Mouse (Mus musculus) activated CD4-positive, CD25-positive, alpha-beta regulatory T cell, adult 4 months (primary cell): Measurements from ENCODE around the gene Tgtp2. TPM values are rescaled to one million over a fixed set of nuclear protein-coding genes. Genes with fewer than 3 reads are reported as not detected.
"Not testable (repeated sequence)": the region's sequence is repeated elsewhere in the genome, so short reads cannot be mapped to it uniquely, and the experiment has no call there.

Experiments
- ATAC-seq: one replicate; pipeline ENCODE4 v1.8.0; 2017
- polyA plus RNA-seq, 2 experiments: library from polyadenylated mRNA; unstranded; fragments of 100-300 nt; shearing (Covaris generic); gene quantifications; one replicate each; pipeline ENCODE4 v1.2.1; 2017

The Tgtp2 gene
- polyA plus RNA-seq = 100 to 1,000 TPM; 351 to 409 TPM

DNA sequence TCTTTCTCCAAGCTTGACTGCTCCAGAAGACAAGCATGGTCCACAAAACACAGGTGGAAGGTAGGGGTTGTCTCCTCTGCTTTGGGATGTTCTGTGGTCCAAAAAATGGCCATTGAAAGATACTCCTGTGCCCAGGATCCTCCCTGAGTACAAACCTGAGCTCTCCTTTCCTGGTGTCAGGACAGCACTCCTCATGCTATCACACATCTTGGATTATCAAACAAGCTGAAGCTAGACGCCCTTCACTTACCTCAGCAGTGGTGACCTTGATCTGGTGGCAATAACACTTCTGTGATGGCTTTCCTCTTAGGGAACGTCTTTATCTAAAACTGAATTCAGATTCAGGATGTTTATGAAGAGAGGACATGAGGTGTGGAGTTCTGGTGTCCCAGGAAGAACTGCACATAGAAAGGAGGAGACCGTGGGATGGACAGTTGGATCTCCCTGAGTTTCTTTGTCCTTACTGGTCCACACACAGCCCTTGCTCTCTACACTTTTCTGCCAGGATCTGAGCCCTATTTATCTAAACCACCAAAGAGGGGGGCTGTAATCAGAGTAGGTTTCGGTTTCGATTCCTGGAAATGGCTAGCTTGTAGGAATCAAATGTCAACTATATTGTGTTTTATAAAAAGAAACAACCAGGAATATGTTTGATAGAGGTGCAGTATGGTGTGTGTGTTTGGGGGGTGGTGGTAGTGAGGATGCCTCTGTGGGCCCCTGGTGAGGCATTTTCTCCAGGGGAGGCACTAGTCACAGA is at the start of gene Tgtp2:
Tgtp2 (minus strand) TSS at position 494 of the 757 bp plus-strand sequence.
- ATAC-seq = not testable (repeated sequence)

- ATAC-seq = no peak
Measured at GRCm38 (mm10) chr11:49112624-49113219, 48.7 kb upstream of the Tgtp2 start.

DNA sequence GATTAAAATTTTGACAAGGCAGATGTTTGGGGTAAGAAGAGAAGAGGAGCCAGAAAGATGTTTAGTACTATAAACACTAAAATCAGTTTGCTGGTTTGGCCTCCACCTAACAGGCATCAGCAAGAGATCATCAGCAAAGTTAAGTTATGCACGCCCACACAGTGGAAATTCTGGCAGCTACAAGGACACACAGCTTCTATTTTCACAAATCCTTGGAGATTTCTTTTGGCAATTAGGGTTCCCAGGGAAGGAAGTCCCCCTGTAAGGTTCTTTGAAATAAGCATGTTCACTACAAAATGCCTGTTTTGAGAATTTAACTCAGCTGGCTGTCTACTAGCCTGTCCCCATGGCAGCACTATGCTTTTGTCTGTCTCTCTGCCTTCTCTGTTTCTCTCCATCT is 47.0 kb upstream of the Tgtp2 start:
- ATAC-seq = no peak

DNA sequence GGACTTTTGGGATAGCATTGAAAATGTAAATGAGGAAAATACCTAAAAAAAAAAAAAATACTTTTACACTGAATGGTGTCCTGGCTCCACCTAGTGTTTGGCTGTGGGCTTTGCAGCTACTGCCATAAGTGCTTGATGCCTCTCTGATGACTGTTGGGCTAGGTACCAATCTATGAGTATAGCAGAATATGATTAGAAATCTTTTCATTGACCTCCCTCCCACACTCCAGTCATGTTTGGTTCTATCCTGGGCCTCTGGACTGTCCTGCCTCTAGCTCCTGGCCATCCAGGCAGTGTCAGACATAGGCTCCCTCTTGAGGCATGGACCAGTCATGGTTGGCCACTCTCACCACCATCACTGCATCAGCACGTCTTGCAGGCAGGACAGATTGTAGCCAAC is 44.8 kb upstream of the Tgtp2 start:
- ATAC-seq = peak; percentile 40

DNA sequence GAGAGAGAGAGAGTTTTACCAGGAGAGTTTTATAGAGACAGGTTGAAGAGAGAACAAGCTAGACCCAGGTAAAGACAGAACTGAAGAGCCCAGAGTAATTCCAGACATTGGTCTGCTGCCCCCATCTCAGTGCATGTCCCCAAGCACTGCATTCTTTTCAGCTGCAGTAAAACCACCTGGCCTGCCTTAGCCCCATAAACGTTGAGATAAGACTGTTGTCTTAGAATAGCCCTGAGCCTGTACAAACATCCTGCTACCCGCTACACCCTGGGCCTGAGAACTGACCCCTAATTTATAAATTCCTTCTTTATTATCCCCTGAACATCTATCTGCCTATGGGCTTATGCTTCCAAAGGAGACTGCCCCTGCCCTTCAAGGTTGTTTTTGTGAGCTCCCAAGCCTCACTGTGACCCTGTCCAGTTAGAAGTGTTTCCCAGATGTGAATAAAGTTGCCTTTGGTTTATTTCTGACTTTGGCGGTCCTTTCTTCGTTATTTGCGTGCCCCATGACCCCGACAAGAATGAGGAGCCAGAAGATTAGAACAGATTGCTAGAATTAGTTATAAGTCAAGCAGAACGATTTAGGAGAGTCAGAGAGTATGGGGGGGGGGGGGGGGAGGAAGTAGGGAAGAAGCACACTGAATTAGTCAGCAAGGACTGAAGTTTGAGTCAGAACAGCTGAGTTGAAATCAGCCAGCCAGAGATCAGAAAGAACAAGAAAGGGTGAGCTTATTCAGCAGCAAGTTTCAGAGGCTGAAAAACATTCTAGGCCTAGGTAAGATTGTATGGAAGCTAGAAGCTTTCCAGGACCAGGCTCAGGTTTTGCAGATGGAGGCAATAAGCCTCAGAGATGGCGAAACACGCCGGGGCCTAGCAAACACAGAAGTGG is 43.9 kb upstream of the Tgtp2 start:
- ATAC-seq = no peak

- ATAC-seq = no peak
Measured at GRCm38 (mm10) chr11:49105752-49106151, 41.7 kb upstream of the Tgtp2 start.

DNA sequence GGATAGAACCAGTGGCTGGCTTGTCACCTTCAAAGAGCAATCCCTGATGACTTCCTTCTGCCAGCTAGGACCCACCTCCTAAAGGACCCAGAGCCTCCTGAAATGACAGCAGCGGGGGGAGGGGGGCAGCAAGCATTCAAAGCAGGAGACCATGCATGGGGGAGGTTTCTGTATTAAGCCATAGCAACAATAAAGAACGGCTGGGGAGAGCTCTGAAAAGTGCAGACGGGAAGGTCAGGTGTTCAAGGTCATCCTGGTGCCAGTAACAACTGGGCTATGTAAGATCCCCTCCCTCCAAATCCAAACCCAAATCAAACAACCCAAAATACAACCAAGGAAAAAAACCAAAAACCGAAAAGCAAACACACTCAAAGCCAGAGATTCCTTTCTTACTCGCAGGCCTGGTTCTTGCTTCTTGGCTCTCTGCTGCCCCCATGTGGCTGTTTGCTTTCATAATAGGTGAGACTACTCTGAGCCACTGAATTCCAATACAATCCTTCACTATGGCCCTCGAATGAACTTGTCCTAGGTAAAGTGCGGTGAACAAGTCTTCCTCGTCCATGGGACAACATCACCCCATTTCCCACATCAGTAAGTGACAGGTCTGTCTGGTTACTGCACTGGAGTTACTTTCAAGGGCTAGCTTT is 39.2 kb upstream of the Tgtp2 start:
- peak; percentile 54 for ATAC-seq

DNA sequence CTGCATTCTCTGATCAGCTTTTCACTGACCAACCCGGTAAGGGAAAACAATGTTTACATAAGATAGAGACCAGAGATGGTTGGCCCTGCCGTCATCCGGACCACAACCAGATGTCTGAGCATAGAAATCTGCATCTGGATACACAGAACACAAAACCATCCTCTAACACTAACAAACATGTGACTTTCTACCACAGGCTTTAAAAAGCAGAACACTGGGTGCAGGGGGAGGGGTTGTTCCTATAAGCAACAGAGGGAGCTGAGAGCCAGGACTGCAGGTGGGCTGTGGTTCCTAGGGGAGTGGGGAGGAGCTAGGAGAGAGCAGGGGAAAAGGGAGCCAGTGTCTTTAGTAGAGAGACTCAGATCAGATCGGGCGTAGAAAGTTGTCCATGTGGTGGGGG is 37.5 kb upstream of the Tgtp2 start:
- no peak for ATAC-seq

DNA sequence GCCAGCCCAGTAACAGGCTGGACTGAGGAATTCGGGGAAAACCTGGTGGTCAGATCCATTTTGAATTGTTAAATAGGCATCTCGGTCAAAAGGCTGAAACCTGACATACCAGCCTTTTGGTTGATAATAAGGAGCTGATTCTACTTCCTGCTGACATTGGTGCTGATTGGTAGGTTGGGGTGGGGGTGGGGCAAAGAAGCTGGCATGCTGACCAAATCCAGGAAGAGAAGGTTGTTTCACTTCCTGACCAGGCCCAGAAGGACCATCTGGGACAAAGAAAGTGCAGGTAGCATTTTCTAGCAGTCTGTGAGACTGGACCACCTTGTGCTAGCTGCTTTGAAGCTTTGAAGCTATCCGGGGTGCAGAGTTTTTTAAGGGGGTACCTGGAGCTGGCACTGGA is 36.4 kb upstream of the Tgtp2 start:
- ATAC-seq = peak; percentile 65

GRCm38 (mm10) chr11:49095367-49095766 is 31.4 kb upstream of the Tgtp2 start:
- ATAC-seq = no peak

DNA sequence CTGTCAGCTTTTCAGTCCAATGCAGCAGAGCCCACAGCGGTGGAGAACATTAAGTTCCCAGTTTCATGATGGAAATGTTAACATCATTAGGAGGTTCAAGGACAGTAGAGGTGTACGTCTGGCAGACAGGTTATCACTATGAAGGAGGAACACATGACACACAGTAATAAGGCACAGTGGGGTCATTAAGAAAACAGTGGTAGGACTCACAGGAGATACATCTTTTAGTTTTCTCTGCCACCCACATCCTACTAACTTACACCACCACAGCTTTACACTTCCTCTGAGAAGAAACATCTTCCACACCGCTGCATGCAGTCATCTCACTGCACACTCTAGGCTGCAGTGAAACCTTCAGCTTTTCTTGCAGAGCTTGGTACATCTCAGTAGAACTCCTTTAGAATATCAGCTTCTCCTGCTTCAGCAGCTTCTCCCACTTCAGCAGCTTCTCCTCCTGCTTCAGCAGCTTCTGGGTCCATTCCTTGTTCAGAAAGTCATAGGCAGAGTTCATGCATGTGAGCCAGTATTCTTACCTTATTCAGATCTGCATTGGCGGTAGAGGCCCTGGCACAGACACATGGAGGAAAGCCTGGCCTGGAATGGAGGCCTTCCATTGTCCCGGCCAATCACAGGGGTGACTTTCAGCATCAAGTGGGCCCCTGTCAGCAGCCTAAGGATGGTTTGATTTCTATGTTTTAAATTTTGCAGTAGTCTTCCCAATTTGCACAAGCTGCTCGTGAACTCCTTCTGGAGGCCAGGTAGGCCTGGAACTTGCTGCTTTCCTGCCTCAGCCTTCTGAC is 30.1 kb upstream of the Tgtp2 start:
- ATAC-seq = peak; percentile 73

DNA sequence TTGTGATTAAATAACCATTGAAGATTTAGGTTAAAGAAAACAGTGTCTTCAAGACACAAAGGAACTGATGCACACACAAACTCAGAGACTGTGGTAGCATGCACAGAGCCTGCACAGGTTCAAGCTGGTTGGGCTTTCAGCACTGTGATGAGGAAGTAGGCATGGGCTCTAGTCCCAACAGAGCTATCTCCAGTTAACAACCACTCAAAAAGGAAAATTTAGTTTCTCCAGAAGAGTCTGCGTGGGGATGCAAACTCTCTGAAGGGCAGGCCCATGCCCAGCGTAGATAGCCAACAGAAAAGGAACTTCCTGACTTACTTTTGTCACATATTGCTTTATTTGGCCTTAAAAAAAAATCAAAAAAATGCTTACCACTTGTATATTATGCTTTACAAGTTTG is 28.8 kb upstream of the Tgtp2 start:
- ATAC-seq = no peak

DNA sequence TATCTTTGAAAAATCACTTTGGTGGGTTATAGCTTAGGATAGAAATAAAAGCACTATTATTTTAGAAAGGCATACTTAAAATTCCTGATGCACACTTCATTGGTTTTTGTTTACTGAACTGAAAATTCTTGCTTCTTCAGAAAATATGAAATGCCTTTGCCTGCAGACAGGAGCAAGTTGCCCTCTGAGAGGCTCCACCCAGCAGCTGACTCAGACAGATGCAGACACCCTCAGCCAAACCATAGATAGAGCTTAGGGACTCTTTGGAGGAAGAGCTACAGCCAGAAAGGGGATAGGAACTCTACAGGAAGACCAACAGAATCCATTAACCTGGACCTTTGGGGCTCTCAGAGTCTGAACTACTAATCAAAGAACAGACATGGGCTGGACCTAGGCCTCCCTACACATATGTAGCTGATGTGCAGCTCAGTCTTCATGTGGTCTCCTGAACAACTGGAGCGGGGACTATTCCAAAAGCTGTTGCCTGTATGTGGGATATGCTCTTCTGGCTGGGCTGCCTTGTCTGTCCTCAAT is 28.1 kb upstream of the Tgtp2 start:
- ATAC-seq = no peak

- no peak for ATAC-seq
Measured at GRCm38 (mm10) chr11:49091171-49091570, 27.2 kb upstream of the Tgtp2 start.

- peak; percentile 13 for ATAC-seq
Measured at GRCm38 (mm10) chr11:49090551-49090950, 26.5 kb upstream of the Tgtp2 start.

GRCm38 (mm10) chr11:49089735-49090507 is 25.9 kb upstream of the Tgtp2 start:
- no peak for ATAC-seq

- ATAC-seq = no peak
Measured at GRCm38 (mm10) chr11:49088990-49089652, 25.1 kb upstream of the Tgtp2 start.

DNA sequence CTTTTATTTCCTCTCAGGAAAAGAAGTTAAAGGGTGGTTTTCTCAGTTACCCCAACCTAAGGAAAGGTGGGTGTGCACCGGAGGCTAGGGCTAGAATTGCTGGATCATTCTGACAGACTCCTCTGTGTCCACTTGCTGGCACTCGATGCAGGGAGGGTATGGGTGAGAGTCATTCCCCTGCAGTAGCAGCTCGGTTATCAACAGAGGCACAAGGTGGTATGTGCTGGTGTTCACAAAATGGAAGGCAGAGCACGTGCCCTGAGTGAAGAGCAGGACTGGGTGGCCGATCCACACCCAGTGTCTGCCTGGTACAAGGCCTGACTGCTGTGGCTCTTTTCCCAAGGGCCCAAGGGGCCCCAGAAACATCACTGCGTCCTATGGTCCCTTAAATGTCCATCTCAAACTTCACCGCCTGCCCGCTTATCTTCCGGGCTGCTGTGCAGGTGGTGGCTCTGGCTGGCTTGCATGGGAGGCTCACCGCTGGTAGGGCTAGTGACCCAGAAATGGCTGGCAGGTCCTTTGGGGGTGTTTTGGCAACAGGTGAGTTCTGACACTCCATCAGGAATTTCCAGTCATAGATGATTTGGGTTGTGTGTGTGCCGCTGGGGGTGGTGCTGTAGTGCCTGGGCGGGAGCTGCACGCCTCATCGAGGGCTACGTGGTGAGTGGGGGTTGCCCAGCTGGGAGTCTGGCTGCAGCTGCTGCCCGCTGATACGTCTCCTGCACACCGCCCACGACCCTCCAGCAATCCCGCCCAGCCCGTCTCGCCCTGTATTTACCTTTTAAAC is 24.0 kb upstream of the Tgtp2 start:
- ATAC-seq = peak; percentile 12

- peak; percentile 26 for ATAC-seq
Measured at GRCm38 (mm10) chr11:49086858-49087361, 22.9 kb upstream of the Tgtp2 start.
